Comparison of ENCODE assay signal across 17 mouse cellular contexts in genomic region chr12:86588010-86588409, GRCm38 (mm10).
"Had no signal": no experiment of that assay in that cellular context is flagged by ENCODE, and none has a peak within 500 bp of the region (broad histone marks: within the 10 kb centered on the region; RNA-seq: fewer than 3 reads in every experiment).

No protein-coding gene starts in this region.

- H3K36me3 ChIP-seq: lung, embryonic 15.5 days; midbrain, embryonic 13.5 days; midbrain, embryonic 15.5 days; neural tube, embryonic 12.5 days; stomach, embryonic 15.5 days had no signal

- DNase-seq: lung, adult 2 months; lung, postnatal 14 days; lung, postnatal 36 days; right cerebral cortex, postnatal 14 days; thymus, adult 2 months; thymus, postnatal 25 days; thymus, postnatal 4 days had no signal

- ATAC-seq: lung, postnatal 0 days; midbrain, embryonic 13.5 days; midbrain, embryonic 15.5 days had no signal

- H3K9ac ChIP-seq: lung, embryonic 15.5 days; midbrain, embryonic 13.5 days; midbrain, embryonic 15.5 days; neural tube, embryonic 12.5 days; stomach, embryonic 15.5 days had no signal

- H3K27me3 ChIP-seq: lung, embryonic 15.5 days; midbrain, embryonic 13.5 days; midbrain, embryonic 15.5 days; neural tube, embryonic 12.5 days; stomach, embryonic 15.5 days had no signal

- H3K4me1 ChIP-seq: lung, embryonic 15.5 days; megakaryocyte, embryonic 14.5 days; midbrain, embryonic 15.5 days; neural tube, embryonic 12.5 days; stomach, embryonic 15.5 days had no signal

- H3K27ac ChIP-seq: lung, embryonic 15.5 days; macrophage; midbrain, embryonic 13.5 days; midbrain, embryonic 15.5 days; neural tube, embryonic 12.5 days; stomach, embryonic 15.5 days; stomach, postnatal 0 days had no signal

- H3K9me3 ChIP-seq: lung, embryonic 15.5 days; midbrain, embryonic 13.5 days; midbrain, embryonic 15.5 days; neural tube, embryonic 12.5 days; stomach, embryonic 15.5 days had no signal

- H3K4me2 ChIP-seq: lung, embryonic 15.5 days; midbrain, embryonic 11.5 days; midbrain, embryonic 13.5 days; midbrain, embryonic 15.5 days; neural tube, embryonic 12.5 days; stomach, embryonic 15.5 days had no signal

- H3K4me3 ChIP-seq: lung, embryonic 15.5 days; megakaryocyte, embryonic 14.5 days; midbrain, embryonic 13.5 days; midbrain, embryonic 15.5 days; neural tube, embryonic 12.5 days; stomach, embryonic 15.5 days had no signal
